Mouse (Mus musculus) E14TG2a.4 (cell line): Measurements from ENCODE around the gene Etfbkmt.
A peak's percentile ranks its signal among the peaks of the same experiment; 100 is the strongest.

Source experiments
- H3K27me3 ChIP-seq: 2 replicates; pipeline ENCODE4 v1.6.1; 2014; ENCODE audit warnings: low read length, control low read depth; ENCODE audit not compliant: insufficient read depth
- H3K36me3 ChIP-seq: 2 replicates; pipeline ENCODE4 v1.6.1; 2014; ENCODE audit warnings: low read length, control low read depth; ENCODE audit not compliant: insufficient read depth
- H3K4me1 ChIP-seq: replicated peaks from 2 replicates; pipeline ENCODE4 v1.6.1; 2014; ENCODE audit warnings: low read depth, low read length, control low read depth
- H3K4me3 ChIP-seq: replicated peaks from 2 replicates; pipeline ENCODE4 v1.5.1; 2014; ENCODE audit warnings: mild to moderate bottlenecking, low read length
- H3K9me3 ChIP-seq: 2 replicates; pipeline ENCODE4 v1.6.1; 2014; ENCODE audit warnings: low read length, control low read depth
- CTCF ChIP-seq: conservative IDR thresholded peaks from 2 replicates; pipeline ENCODE4 v1.5.1; 2014; ENCODE audit warnings: low read length
- NANOG ChIP-seq: IDR thresholded peaks from 2 replicates; pipeline ENCODE4 v1.6.1; 2014; ENCODE audit warnings: borderline replicate concordance, low read length, mixed read lengths
- POU5F1 ChIP-seq: IDR thresholded peaks from 2 replicates; pipeline ENCODE4 v1.6.1; 2014; ENCODE audit warnings: low read length, borderline replicate concordance

The Etfbkmt gene

GRCm38 (mm10) chr6:149101076-149101942, 38.3 kb upstream of the Etfbkmt start, which contains the start of gene Dennd5b:
Gene Dennd5b (minus strand): TSS chr6:149101680.
- Histone ChIP-seq H3K36me3 (no peaks in the 10 kb centered on the region), H3K4me3 (peak within 1 kb of the TSS; percentile 92), H3K4me1 (peaks cover 4% of the 10 kb centered on the region), H3K27me3 (peaks cover 30% of the 10 kb centered on the region), H3K9me3 (no peaks in the 10 kb centered on the region)
- TF ChIP-seq POU5F1 = no peak
- TF ChIP-seq CTCF = no peak
- no peak for TF ChIP-seq NANOG

GRCm38 (mm10) chr6:149101943-149102243, 37.8 kb upstream of the Etfbkmt start:
- Histone ChIP-seq H3K4me3 (peak overlapping the region; percentile 92), H3K4me1 (peaks cover 4% of the 10 kb centered on the region), H3K9me3 (no peaks in the 10 kb centered on the region), H3K27me3 (peaks cover 31% of the 10 kb centered on the region), H3K36me3 (no peaks in the 10 kb centered on the region)
- TF ChIP-seq CTCF (no peak), NANOG (no peak), POU5F1 (no peak)

GRCm38 (mm10) chr6:149103451-149103850, 36.2 kb upstream of the Etfbkmt start:
- no peak for TF ChIP-seq NANOG
- no peak for TF ChIP-seq CTCF
- TF ChIP-seq POU5F1 = no peak

GRCm38 (mm10) chr6:149107615-149108014, 32.0 kb upstream of the Etfbkmt start:
- H3K36me3 ChIP-seq = no peaks in the 10 kb centered on the region
- TF ChIP-seq POU5F1 (no peak), CTCF (no peak), NANOG (no peak)
- peaks cover 5% of the 10 kb centered on the region for H3K27me3 ChIP-seq
- no peaks in the 10 kb centered on the region for H3K4me1 ChIP-seq
- H3K9me3 ChIP-seq = no peaks in the 10 kb centered on the region
- H3K4me3 ChIP-seq = no peak overlapping the region

More at GRCm38 (mm10) chr6:149103451-149103850, 36.2 kb upstream of the Etfbkmt start:
- Histone ChIP-seq H3K9me3 (no peaks in the 10 kb centered on the region), H3K4me3 (no peak overlapping the region), H3K27me3 (peaks cover 32% of the 10 kb centered on the region), H3K4me1 (peaks cover 4% of the 10 kb centered on the region), H3K36me3 (no peaks in the 10 kb centered on the region)

- H3K9me3 ChIP-seq = no peaks in the 10 kb centered on the region
- H3K36me3 ChIP-seq = no peaks in the 10 kb centered on the region
- H3K27me3 ChIP-seq = peaks cover 2% of the 10 kb centered on the region; the same call in 1 of the 2 replicates
- no peaks in the 10 kb centered on the region for H3K4me1 ChIP-seq
- TF ChIP-seq NANOG (no peak), POU5F1 (no peak), CTCF (no peak)
- no peak overlapping the region for H3K4me3 ChIP-seq
Measured at GRCm38 (mm10) chr6:149108909-149109308, 30.7 kb upstream of the Etfbkmt start.

GRCm38 (mm10) chr6:149116992-149117391, 22.7 kb upstream of the Etfbkmt start:
- no peak for TF ChIP-seq POU5F1
- TF ChIP-seq NANOG = no peak
- TF ChIP-seq CTCF = no peak
- Histone ChIP-seq H3K9me3 (no peaks in the 10 kb centered on the region), H3K36me3 (no peaks in the 10 kb centered on the region), H3K4me3 (no peak overlapping the region), H3K27me3 (no peaks in the 10 kb centered on the region), H3K4me1 (peaks cover 16% of the 10 kb centered on the region)

- no peak overlapping the region for H3K4me3 ChIP-seq
- no peaks in the 10 kb centered on the region for H3K9me3 ChIP-seq
- H3K36me3 ChIP-seq = no peaks in the 10 kb centered on the region
- TF ChIP-seq NANOG (no peak), POU5F1 (no peak), CTCF (no peak)
- H3K27me3 ChIP-seq = no peaks in the 10 kb centered on the region
- peaks cover 26% of the 10 kb centered on the region for H3K4me1 ChIP-seq
Measured at GRCm38 (mm10) chr6:149118935-149119334, 20.7 kb upstream of the Etfbkmt start.

GRCm38 (mm10) chr6:149119853-149120252, 19.8 kb upstream of the Etfbkmt start:
- no peak for TF ChIP-seq NANOG
- peak; percentile 97 for TF ChIP-seq CTCF
- no peak for TF ChIP-seq POU5F1
- Histone ChIP-seq H3K36me3 (no peaks in the 10 kb centered on the region), H3K4me1 (peaks cover 26% of the 10 kb centered on the region), H3K4me3 (no peak overlapping the region), H3K9me3 (no peaks in the 10 kb centered on the region), H3K27me3 (no peaks in the 10 kb centered on the region)
